Mouse (Mus musculus) testis, adult 2 months (tissue): Measurements from ENCODE around the gene Ctnnd2. TPM values are rescaled to one million over a fixed set of nuclear protein-coding genes. Genes with fewer than 3 reads are reported as not detected.
A peak's percentile ranks its signal among the peaks of the same experiment; 100 is the strongest.

ENCODE experiments used
- H3K27ac ChIP-seq: fragments of 200-500 bp; 2 replicates; pipeline ENCODE4 v1.5.1; 2012; ENCODE audit warnings: low read depth, low read length; ENCODE audit not compliant: control insufficient read depth, insufficient read depth
- H3K27me3 ChIP-seq: fragments of 200-500 bp; 2 replicates; pipeline ENCODE4 v1.6.1; 2012; ENCODE audit warnings: mild to moderate bottlenecking, low read length, moderate library complexity; ENCODE audit not compliant: control insufficient read depth, insufficient read depth
- H3K36me3 ChIP-seq: fragments of 200-500 bp; 2 replicates; pipeline ENCODE4 v1.6.1; 2012; ENCODE audit warnings: mild to moderate bottlenecking, low read length; ENCODE audit not compliant: control insufficient read depth, insufficient read depth
- H3K4me1 ChIP-seq: fragments of 200-500 bp; 2 replicates; pipeline ENCODE4 v1.6.1; 2012; ENCODE audit warnings: low read length; ENCODE audit not compliant: control insufficient read depth, insufficient read depth
- H3K4me3 ChIP-seq: fragments of 200-500 bp; 2 replicates; pipeline ENCODE4 v1.5.1; 2012; ENCODE audit warnings: low read depth, mild to moderate bottlenecking, low read length, moderate library complexity, mixed read lengths; ENCODE audit not compliant: control insufficient read depth
- CTCF ChIP-seq: fragments of 200-500 bp; IDR thresholded peaks from 2 replicates; pipeline ENCODE4 v1.5.1; 2012; ENCODE audit warnings: low read depth, mild to moderate bottlenecking, inconsistent platforms, low read length, moderate library complexity; ENCODE audit not compliant: control insufficient read depth, insufficient read depth, insufficient replicate concordance
- POLR2A ChIP-seq: fragments of 200-500 bp; IDR thresholded peaks from 2 replicates; pipeline ENCODE4 v1.6.1; 2012; ENCODE audit warnings: low read depth, mild to moderate bottlenecking, inconsistent platforms, low read length, moderate library complexity; ENCODE audit not compliant: control insufficient read depth
- polyA plus RNA-seq: library from polyadenylated mRNA; depleted of rRNA; stranded (reverse); fragments of >200 nt; gene quantifications from 2 replicates; pipeline ENCODE4 v1.2.3, GENCODE M21; 2012

Ctnnd2 gene
- polyA plus RNA-seq, 1 experiment: 3.8 TPM

DNA sequence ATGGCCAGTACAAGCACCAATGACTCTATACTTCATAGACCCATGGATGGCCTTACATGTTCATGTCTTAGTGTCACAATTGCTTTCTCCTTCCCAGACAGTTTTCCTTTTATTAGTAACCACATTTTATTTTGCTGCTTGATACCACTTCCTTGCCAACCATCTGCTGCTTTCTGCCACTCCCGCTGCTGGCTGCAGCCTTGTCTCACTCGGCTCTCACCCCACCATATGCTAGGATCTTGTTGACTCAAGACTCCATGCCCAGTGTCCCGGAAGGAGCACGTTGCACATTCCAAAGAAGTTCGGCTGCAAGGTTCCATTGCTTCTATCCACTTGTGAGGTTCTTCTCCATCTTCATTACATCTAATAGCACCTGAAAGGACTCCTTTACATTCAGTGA lies 722.7 kb downstream of the Ctnnd2 start:
- Histone ChIP-seq H3K27ac (no peak overlapping the region), H3K4me1 (no peaks in the 10 kb centered on the region), H3K4me3 (no peak overlapping the region), H3K27me3 (no peaks in the 10 kb centered on the region), H3K36me3 (no peaks in the 10 kb centered on the region)
- TF ChIP-seq POLR2A (no peak), CTCF (no peak)

- no peaks in the 10 kb centered on the region for H3K27me3 ChIP-seq
- no peak overlapping the region for H3K27ac ChIP-seq
- TF ChIP-seq CTCF (no peak), POLR2A (no peak)
Observed at GRCm38 (mm10) chr15:30897342-30897741, 724.9 kb downstream of the Ctnnd2 start.

GRCm38 (mm10) chr15:30908027-30908426 lies 735.6 kb downstream of the Ctnnd2 start:
- Histone ChIP-seq H3K27me3 (no peaks in the 10 kb centered on the region), H3K27ac (no peak overlapping the region), H3K36me3 (no peaks in the 10 kb centered on the region), H3K4me1 (no peaks in the 10 kb centered on the region), H3K4me3 (no peak overlapping the region)
- no peak for TF ChIP-seq POLR2A
- no peak for TF ChIP-seq CTCF

More at GRCm38 (mm10) chr15:30897342-30897741, 724.9 kb downstream of the Ctnnd2 start:
- Histone ChIP-seq H3K4me1 (no peaks in the 10 kb centered on the region), H3K4me3 (no peak overlapping the region), H3K36me3 (no peaks in the 10 kb centered on the region)

DNA sequence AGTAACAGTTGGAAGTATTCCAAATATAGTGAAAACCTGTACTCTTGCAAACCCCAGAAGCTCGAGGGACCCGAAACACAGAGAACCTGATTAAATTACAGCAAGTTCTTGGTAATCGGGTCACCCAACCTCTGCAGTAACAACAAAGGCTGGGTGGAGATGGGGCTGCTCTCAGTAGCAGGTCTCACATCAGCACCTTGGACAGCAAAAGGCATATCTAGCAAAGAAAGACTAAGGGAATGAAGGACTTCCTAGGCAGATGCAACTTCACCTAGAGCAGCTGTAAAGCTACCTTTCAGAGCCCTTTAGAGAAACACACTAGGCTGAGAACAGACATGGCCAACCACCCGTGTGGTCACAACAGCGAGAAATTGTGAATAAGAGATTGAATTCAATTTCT lies 741.0 kb downstream of the Ctnnd2 start:
- Histone ChIP-seq H3K4me3 (no peak overlapping the region), H3K27ac (no peak overlapping the region), H3K36me3 (no peaks in the 10 kb centered on the region), H3K4me1 (no peaks in the 10 kb centered on the region), H3K27me3 (no peaks in the 10 kb centered on the region)
- TF ChIP-seq CTCF (no peak), POLR2A (no peak)

DNA sequence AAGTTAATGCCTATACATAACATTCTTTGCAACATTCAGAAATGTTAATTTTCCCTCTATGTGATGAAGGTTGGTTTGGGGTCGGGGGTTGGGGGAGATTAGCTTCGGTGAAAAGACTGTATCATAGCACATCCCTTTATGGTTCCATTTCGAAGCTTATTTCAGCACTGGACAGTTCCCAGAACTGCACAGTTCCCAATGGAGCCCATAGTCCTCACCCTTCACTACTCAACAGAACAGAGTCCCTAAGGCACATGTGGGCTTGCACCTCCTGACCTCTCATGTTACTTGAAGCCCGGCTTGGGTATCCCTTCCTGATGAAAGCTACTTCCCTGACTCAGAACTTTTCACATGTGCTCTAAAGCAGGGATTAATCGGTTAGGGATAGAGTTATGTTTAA lies 753.4 kb downstream of the Ctnnd2 start:
- H3K27me3 ChIP-seq: no peaks in the 10 kb centered on the region
- no peak overlapping the region for H3K27ac ChIP-seq
- TF ChIP-seq POLR2A (no peak), CTCF (no peak)
- H3K36me3 ChIP-seq: no peaks in the 10 kb centered on the region
- no peak overlapping the region for H3K4me3 ChIP-seq
- no peaks in the 10 kb centered on the region for H3K4me1 ChIP-seq

- H3K36me3 ChIP-seq: no peaks in the 10 kb centered on the region
- H3K27me3 ChIP-seq: no peaks in the 10 kb centered on the region
- H3K27ac ChIP-seq: no peak overlapping the region
- H3K4me1 ChIP-seq: no peaks in the 10 kb centered on the region
- no peak overlapping the region for H3K4me3 ChIP-seq
- no peak for TF ChIP-seq POLR2A
- TF ChIP-seq CTCF: peak; percentile 49; the same call in 1 of the 2 replicates
Observed at GRCm38 (mm10) chr15:30927632-30928031, 755.2 kb downstream of the Ctnnd2 start.

DNA sequence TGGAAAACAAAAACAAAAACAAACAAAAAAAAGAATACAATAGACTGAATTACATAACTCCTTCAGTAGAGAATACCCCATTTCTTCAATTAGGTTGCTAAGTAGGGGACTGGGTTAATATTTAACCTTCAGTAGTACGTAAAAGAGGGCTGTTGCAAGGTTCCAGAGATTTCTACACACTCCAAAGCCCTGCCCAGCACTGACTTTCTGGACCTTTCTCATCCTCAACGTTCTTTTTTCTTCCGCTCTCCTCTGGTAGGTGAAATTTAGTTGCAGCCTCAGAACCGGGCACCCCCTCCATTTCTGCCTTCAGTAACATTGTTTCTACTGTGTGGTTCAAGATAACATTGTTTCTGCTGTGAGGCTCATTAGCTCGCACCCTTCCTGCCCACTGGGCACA lies 759.5 kb downstream of the Ctnnd2 start:
- H3K27me3 ChIP-seq: no peaks in the 10 kb centered on the region
- H3K4me1 ChIP-seq: no peaks in the 10 kb centered on the region
- no peaks in the 10 kb centered on the region for H3K36me3 ChIP-seq
- TF ChIP-seq POLR2A (no peak), CTCF (no peak)
- H3K27ac ChIP-seq: no peak overlapping the region
- no peak overlapping the region for H3K4me3 ChIP-seq

GRCm38 (mm10) chr15:30945863-30946262 lies 773.5 kb downstream of the Ctnnd2 start:
- Histone ChIP-seq H3K27ac (no peak overlapping the region), H3K36me3 (no peaks in the 10 kb centered on the region), H3K27me3 (no peaks in the 10 kb centered on the region), H3K4me1 (no peaks in the 10 kb centered on the region), H3K4me3 (no peak overlapping the region)
- TF ChIP-seq CTCF (no peak), POLR2A (no peak)
